Mouse (Mus musculus) heart, postnatal 36 days (tissue): ENCODE measurements at regions not wholly inside any gene's neighbourhood (a gene's known extent, or its start where the extent isn't known, plus 50 kb on each side); places are given as distances from the start of the nearest gene placed in this dataset.
"Not testable (repeated sequence)": the region's sequence is repeated elsewhere in the genome, so short reads cannot be mapped to it uniquely, and the experiment has no call there.

Experiments used
- DNase-seq, 2 experiments: peaks; one replicate each; pipeline ENCODE4 v3.0.0; 2021 to 2022
- intact Hi-C: fragments of 180-260 bp; cut with DNase I; formaldehyde crosslinking; loops from one replicate; pipeline ENCODE4 v1.15.1; 2025
- microRNA-seq, 2 experiments: library from miRNA; unstranded; fragments of <30 nt; microRNA quantifications; one replicate each; pipeline ENCODE4 v1.2.0; 2021; ENCODE audit warnings: borderline number of aligned reads in 2 of 2

- DNase-seq, result no peak
- intact Hi-C loops, result no loop called here
Measured at GRCm38 (mm10) chr9:104399927-104400326, 62.4 kb upstream of the Acpp start.

GRCm38 (mm10) chr9:104398484-104398883 is 60.9 kb upstream of the Acpp start:
- intact Hi-C loops, DNase-seq: not testable (repeated sequence)

DNA sequence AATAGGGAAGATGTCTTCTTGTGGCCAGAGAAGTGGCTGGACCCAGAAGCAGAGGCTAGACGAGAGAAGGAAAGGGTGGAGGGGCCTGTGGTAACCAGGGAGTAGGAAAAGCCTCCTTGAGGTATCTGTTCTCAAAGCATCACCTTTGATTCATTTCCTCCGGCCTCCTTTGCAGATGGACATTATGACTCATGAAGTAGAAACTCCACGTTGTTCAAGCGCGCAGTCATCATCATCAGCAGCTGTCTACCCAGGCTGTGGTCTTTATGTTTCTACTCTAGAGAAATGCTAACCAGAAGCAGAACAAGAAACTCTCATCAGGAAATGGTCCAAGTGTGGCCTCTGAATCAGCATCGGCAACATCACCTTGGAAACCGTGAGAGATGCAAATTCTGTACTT is 50.3 kb upstream of the Acpp start:
- intact Hi-C loops, result no loop called here

More for the DNA sequence above, 50.3 kb upstream of the Acpp start:
- DNase-seq, result no peak

Small RNA genes in the stretch of these regions (microRNA-seq; reads per million reads assigned to microRNA genes)
- gene Mir2136, result 0 reads per million in 2 experiments
